ENCODE assay signal across 8 mouse cellular contexts in the genomic region with DNA sequence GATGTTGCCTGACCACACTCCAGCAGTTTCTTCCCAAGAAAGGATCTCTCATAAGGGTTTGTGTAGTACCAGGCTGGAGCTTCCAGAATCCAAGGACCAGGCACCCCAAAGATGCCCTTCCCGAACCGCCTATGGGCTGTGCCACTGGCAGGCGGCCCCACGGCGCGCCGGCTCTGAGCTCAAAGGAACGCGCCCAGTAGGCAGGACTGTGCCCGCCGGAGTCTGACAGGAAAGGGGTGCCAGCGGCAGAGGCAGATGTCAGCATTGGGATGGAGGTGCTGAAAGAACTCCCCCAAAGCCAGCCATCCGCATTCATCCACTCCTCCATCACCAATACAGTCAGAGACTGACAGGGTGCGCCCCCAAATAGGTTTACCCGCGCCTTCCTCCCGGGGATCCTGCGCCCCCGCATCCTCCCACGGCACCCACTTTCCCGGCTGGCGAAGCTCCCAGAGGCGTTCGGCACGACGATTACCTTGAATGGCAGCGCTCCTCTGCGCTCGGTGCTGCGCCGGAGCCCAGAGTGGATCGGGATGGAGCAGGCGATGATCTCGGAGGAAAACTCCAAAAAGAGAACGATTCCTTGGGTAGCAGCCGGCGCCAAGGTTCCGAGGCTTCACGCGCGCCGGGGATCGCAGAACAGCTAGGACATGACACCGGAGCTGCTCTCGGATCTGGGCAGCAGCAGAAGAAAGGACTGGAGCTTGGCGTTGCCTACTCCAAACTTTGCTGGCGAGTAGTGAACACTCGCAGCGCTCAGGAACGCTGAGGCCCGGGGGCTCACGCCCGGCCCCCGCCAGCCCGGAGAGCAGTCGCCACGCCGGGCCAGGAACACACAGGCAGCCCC.
DNase-seq lines count a peak whose midpoint lies in the region; ATAC-seq and TF ChIP-seq lines count a peak whose summit lies in the region.

No protein-coding gene starts in this region.

- TF ChIP-seq EP300 in liver, postnatal 0 days (IDR thresholded peaks at IDR 0.05; ENCODE audit: low read depth), result no peak

- peak; percentile 59 for DNase-seq in adrenal gland, postnatal 25 days
- peak; percentile 7 to 49 for DNase-seq in heart, adult 18-20 months
- peak; percentile 23 to 49 for DNase-seq in kidney, postnatal 25 days
- DNase-seq in liver, postnatal 0 days, result peak; percentile 15
- peak; percentile 64 to 65 for DNase-seq in right cerebral cortex, adult 2 months (ENCODE audit: low spot score in 2 of 2)
- DNase-seq in thymus, postnatal 4 days, result no peak

- peak overlapping the region; percentile 54 for H3K9ac ChIP-seq in liver, postnatal 0 days (replicated peaks)

- H3K36me3 ChIP-seq in erythroblast, embryonic 14.5 days (ENCODE audit: control insufficient read depth), result no peaks in the 10 kb centered on the region; the same call in 1 of the 2 replicates
- H3K36me3 ChIP-seq in liver, postnatal 0 days (replicated peaks; ENCODE audit: insufficient read depth, low read length), result no peaks in the 10 kb centered on the region

- H3K4me2 ChIP-seq in liver, postnatal 0 days (ENCODE audit: low read depth, low read length), result peak overlapping the region; percentile 73

- H3K27me3 ChIP-seq in erythroblast, embryonic 14.5 days (ENCODE audit: control insufficient read depth), result peaks cover 44% of the 10 kb centered on the region
- peaks cover 25% of the 10 kb centered on the region for H3K27me3 ChIP-seq in liver, postnatal 0 days (ENCODE audit: insufficient read depth, low read length)

- H3K4me1 ChIP-seq in erythroblast, embryonic 14.5 days (ENCODE audit: control insufficient read depth), result no peaks in the 10 kb centered on the region
- peaks cover 3% of the 10 kb centered on the region; the same call in 1 of the 2 replicates for H3K4me1 ChIP-seq in liver, postnatal 0 days (ENCODE audit: insufficient read depth)

- peak overlapping the region; percentile 55 for H3K4me3 ChIP-seq in erythroblast, embryonic 14.5 days (replicated peaks)
- H3K4me3 ChIP-seq in liver, postnatal 0 days (ENCODE audit: low read depth, low read length), result peak overlapping the region; percentile 54

- peak overlapping the region; percentile 1; the same call in 1 of the 2 replicates for H3K27ac ChIP-seq in liver, postnatal 0 days (ENCODE audit: low read depth)

- TF ChIP-seq CTCF in liver, postnatal 0 days (IDR thresholded peaks at IDR 0.05; ENCODE audit: low read depth), result no peak

- ATAC-seq in erythroblast, adult 5-6 weeks (replicated peaks; ENCODE audit: low FRiP score, poor library complexity, severe bottlenecking), result no peak
- peak; percentile 32; the same call in 1 of the 2 replicates for ATAC-seq in liver, postnatal 0 days

- H3K9me3 ChIP-seq in erythroblast, embryonic 14.5 days (ENCODE audit: control insufficient read depth, low read length), result no peaks in the 10 kb centered on the region
- no peaks in the 10 kb centered on the region for H3K9me3 ChIP-seq in liver, postnatal 0 days (ENCODE audit: low read length)

- WGBS in liver, postnatal 0 days (ENCODE audit: insufficient replicate concordance), result under 1% methylated on average over 58 of the region's 58 CpGs
